Mouse (Mus musculus) cerebellum, postnatal 36 days (tissue): ENCODE measurements around the gene Epb41l1.

Experiments used
- DNase-seq, 2 experiments: peaks; one replicate each; pipeline ENCODE4 v3.0.0; 2021 to 2022; ENCODE audit warnings: mixed read lengths in 2 of 2

Gene Epb41l1

GRCm38 (mm10) chr2:156542410-156542809 is 121.7 kb downstream of the Epb41l1 start:
- no peak for DNase-seq

GRCm38 (mm10) chr2:156543804-156544203 is 123.1 kb downstream of the Epb41l1 start:
- no peak for DNase-seq

- DNase-seq = peak; percentile 83 to 91
These were observed 126.6 kb downstream of the Epb41l1 start, which contains the start of gene Aar2 for GRCm38 (mm10) chr2:156547123-156547891. TSS of gene Aar2 (plus strand) at chr2:156547584.

GRCm38 (mm10) chr2:156552421-156552820 is 131.7 kb downstream of the Epb41l1 start:
- DNase-seq = no peak

GRCm38 (mm10) chr2:156561808-156562207 is 141.1 kb downstream of the Epb41l1 start:
- no peak for DNase-seq

- no peak for DNase-seq
These were observed 142.8 kb downstream of the Epb41l1 start for GRCm38 (mm10) chr2:156563557-156563956.

GRCm38 (mm10) chr2:156566512-156566911 is 145.8 kb downstream of the Epb41l1 start:
- DNase-seq = peak; percentile 51

GRCm38 (mm10) chr2:156568647-156569046 is 147.9 kb downstream of the Epb41l1 start:
- DNase-seq = no peak

GRCm38 (mm10) chr2:156569261-156569660 is 148.6 kb downstream of the Epb41l1 start:
- no peak for DNase-seq

GRCm38 (mm10) chr2:156571521-156571920 is 150.8 kb downstream of the Epb41l1 start:
- no peak for DNase-seq

GRCm38 (mm10) chr2:156576850-156577587 is 156.3 kb downstream of the Epb41l1 start:
- no peak for DNase-seq

GRCm38 (mm10) chr2:156580507-156580906 is 159.8 kb downstream of the Epb41l1 start:
- DNase-seq = no peak

GRCm38 (mm10) chr2:156581244-156581643 is 160.5 kb downstream of the Epb41l1 start:
- DNase-seq = peak in 1 of 2 experiments; percentile 20

GRCm38 (mm10) chr2:156582887-156583286 is 162.2 kb downstream of the Epb41l1 start:
- DNase-seq = no peak

- peak; percentile 58 to 64 for DNase-seq
These were observed 163.6 kb downstream of the Epb41l1 start for GRCm38 (mm10) chr2:156584154-156584796.

GRCm38 (mm10) chr2:156584797-156585471 is 164.2 kb downstream of the Epb41l1 start:
- DNase-seq = peak in 1 of 2 experiments; percentile 10

GRCm38 (mm10) chr2:156589481-156589880 is 168.8 kb downstream of the Epb41l1 start:
- DNase-seq = peak; percentile 30 to 32
